Mouse (Mus musculus): ENCODE measurements around the gene Caml. TPM values are rescaled to one million over a fixed set of nuclear protein-coding genes. Genes with fewer than 3 reads are reported as not detected.
"Not testable (repeated sequence)": the region's sequence is repeated elsewhere in the genome, so short reads cannot be mapped to it uniquely, and the experiment has no call there.

The Caml gene
- total RNA-seq, 2 experiments from 2014 or later: 38.7 to 50.2 TPM

- DNase-seq (ENCODE audit: low spot score in 2 of 2): peak; percentile 80 to 85
- peak within 1 kb of the TSS; percentile 91 for H3K27ac ChIP-seq
- no peak for TF ChIP-seq CTCF (conservative IDR thresholded peaks at IDR 0.05)
Measured at GRCm38 (mm10) chr13:55599566-55600540, 23.0 kb upstream of the Caml start, which contains the start of gene B4galt7. Gene B4galt7 (plus strand): TSS chr13:55599896.

DNA sequence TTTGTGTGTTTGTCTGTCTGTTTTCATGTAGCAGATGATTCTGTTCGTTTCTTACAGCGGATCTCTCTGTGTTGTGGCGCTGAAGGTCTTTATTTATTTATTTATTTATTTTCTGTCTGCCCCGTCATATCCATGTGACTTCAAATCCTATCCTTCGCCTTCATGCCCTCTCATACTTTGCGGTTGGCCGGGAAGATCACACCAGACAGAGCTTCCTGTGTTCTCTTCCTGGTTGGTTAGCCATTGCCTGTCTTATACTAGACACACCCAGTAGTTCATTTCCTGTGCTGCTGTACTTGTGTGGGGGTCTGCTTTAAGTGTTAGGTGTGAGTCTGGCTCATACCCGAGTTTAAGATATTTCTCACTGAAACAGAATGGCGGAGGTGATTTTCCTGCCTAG lies 22.1 kb upstream of the Caml start:
- Histone ChIP-seq H3K4me3 (peak overlapping the region; percentile 79), H3K27ac (peak overlapping the region; percentile 91)
- no peak for DNase-seq (ENCODE audit: low spot score in 2 of 2)
- TF ChIP-seq CTCF (conservative IDR thresholded peaks at IDR 0.05): no peak

More at GRCm38 (mm10) chr13:55599566-55600540, 23.0 kb upstream of the Caml start, which contains the start of gene B4galt7:
- peak within 1 kb of the TSS; percentile 79 for H3K4me3 ChIP-seq

DNA sequence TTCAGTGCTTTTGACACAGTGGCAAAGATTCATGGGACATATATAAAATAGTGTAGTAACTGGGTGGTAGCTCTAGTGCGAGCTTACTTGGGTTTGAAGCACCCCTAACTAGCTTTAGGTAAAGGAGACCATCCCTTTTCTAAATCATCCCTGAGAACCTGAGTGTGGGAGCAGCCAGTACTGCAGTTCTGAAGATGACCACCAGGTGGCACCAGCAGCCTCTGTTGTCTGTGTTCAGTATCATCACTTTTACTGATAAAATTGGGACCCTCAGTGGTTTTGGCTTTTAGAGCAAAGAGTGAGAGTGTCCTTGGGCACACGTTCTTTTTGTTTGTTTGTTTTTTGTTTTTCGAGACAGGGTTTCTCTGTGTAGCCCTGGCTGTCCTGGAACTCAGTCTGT lies 21.2 kb upstream of the Caml start:
- Histone ChIP-seq H3K4me3 (no peak overlapping the region), H3K27ac (no peak overlapping the region)
- DNase-seq (ENCODE audit: low spot score in 2 of 2): peak; percentile 67 to 91
- peak; percentile 99 for TF ChIP-seq CTCF (conservative IDR thresholded peaks at IDR 0.05)

DNA sequence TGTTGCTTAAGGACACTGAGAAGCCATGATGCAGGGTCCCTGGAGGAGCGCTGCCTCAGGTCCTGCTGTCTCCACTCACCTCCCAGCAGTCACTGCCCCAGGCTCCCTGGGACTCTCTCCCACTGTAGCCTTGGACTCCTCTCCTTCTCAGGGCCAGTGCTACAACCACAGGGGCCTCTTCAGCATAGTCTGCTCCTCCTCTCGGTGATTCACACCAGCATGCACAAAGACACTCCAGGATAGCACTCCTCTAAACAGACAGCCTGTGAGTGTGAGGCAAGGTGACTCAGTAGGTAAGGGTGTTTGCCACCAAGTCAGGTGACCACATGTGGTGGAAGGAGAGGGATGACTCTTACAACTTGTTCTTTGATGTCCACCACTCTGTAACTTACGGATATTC lies 18.2 kb upstream of the Caml start:
- H3K27ac ChIP-seq: no peak overlapping the region
- DNase-seq (ENCODE audit: low spot score in 2 of 2): no peak
- TF ChIP-seq CTCF (conservative IDR thresholded peaks at IDR 0.05): no peak

GRCm38 (mm10) chr13:55606899-55607623 lies 15.7 kb upstream of the Caml start:
- TF ChIP-seq CTCF (conservative IDR thresholded peaks at IDR 0.05): no peak
- DNase-seq (ENCODE audit: low spot score in 2 of 2): peak; percentile 52 to 57
- Histone ChIP-seq H3K4me3 (no peak overlapping the region), H3K27ac (peak overlapping the region; percentile 84)

More for the DNA sequence above, 18.2 kb upstream of the Caml start:
- H3K4me3 ChIP-seq: no peak overlapping the region

DNA sequence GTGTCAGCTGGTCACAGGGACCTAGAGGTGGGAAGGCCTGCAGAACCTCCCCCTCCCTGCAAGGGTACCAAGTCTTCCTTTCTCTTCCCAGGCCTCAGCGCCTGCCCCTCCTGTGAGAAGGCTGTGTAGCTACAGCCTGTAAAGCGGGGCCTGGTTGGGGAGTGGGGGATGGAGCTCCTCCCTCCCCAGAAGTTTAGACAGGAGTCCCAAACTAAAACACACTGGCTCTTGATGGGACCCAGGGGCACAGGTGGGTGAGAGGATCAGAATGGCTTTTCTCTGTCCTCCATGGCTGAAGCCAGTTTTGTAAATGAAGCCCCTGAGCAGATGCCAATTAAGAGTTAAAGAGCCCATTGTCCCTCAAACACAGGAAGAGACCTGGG lies 15.2 kb upstream of the Caml start:
- TF ChIP-seq CTCF (conservative IDR thresholded peaks at IDR 0.05): no peak
- DNase-seq (ENCODE audit: low spot score in 2 of 2): no peak
- peak overlapping the region; percentile 84 for H3K27ac ChIP-seq
- H3K4me3 ChIP-seq: no peak overlapping the region

DNA sequence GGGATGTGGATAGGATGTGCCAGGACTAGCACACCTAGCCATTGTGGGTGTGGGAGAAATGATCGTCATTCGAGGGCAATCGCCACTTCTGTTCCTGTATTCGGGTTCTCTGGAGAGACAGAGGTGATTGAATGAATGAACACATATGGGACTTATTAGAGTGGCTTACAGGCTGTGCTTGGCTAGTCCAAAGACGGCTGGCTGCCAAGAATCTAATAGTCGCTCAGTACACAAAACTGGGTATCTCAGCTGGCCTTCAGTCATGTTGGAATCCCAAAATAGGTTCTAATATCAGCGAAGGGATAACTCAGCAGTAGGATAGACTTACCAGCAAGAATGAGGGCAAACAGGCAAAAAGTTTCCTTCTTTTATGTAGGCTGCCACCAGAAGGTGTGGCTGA lies 10.8 kb upstream of the Caml start:
- DNase-seq (ENCODE audit: low spot score in 2 of 2): no peak
- TF ChIP-seq CTCF (conservative IDR thresholded peaks at IDR 0.05): no peak
- H3K4me3 ChIP-seq: no peak overlapping the region
- no peak overlapping the region for H3K27ac ChIP-seq

DNA sequence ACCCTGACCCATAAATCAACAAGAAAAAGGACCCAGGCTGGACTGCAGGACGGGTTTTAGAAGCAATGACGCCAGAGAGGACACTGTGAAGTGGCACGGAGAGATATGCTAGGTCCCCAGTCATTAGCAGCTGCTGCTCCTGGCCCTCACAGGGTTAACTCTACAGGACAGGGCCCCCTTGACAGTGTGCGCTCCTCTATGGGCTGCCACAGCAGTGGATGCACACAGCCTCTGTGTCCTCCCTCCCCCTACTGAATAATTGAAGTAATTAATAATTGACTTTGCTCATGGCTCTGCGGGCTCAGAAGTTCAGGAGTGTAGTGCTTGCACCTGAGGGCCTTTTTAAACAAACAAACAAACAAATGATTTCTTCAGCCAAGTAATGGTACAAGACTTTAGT lies 9.3 kb upstream of the Caml start:
- Histone ChIP-seq H3K27ac (no peak overlapping the region), H3K4me3 (no peak overlapping the region)
- no peak for TF ChIP-seq CTCF (conservative IDR thresholded peaks at IDR 0.05)
- DNase-seq (ENCODE audit: low spot score in 2 of 2): no peak

GRCm38 (mm10) chr13:55619328-55619727 lies 3.5 kb upstream of the Caml start:
- DNase-seq (ENCODE audit: low spot score in 2 of 2): no peak
- H3K27ac ChIP-seq: no peak overlapping the region
- no peak overlapping the region for H3K4me3 ChIP-seq
- TF ChIP-seq CTCF (conservative IDR thresholded peaks at IDR 0.05): no peak

DNA sequence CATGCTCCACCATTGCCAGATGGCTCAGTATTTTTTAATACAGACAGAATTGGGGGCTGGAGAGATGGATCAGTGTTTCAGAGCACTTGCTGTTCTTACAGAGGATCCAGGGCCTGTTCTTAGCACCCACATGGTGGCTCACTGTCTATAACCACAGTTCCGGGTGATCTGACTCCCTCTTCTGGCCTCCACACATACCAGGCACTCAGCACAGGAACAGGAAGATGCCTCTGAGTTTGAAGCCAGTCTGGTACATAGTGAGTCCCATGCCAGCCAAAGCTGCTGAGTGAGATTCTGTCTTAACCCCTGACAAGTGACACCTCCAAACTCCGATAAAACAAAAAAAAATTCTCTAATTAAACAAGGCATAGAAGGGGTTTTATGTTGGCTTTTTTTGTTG lies 2.5 kb upstream of the Caml start:
- H3K4me3 ChIP-seq: no peak overlapping the region
- no peak for TF ChIP-seq CTCF (conservative IDR thresholded peaks at IDR 0.05)
- no peak for DNase-seq (ENCODE audit: low spot score in 2 of 2)
- H3K27ac ChIP-seq: no peak overlapping the region

DNA sequence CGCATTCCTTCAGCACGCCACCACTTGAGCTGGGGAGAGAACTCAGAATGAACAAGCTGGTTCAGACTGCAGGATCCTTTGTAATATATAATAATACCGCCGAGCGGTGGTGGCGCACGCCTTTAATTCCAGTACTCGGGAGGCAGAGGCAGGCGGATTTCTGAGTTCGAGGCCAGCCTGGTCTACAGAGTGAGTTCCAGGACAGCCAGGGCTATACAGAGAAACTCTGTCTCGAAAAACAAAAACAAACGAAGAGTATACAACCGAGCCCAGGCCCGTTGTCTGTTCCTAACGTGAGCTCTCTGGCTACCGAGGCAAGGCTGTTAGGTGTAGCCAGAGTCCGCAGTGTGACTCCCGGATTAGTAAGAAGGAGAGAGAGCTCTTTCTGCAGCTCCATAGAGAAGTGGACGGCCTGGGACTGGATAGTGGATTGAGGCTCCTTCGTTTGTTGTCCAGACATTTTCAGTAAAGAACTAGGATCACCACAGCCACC lies 603 bp upstream of the Caml start:
- H3K4me3 ChIP-seq: peak overlapping the region; percentile 90
- DNase-seq (ENCODE audit: low spot score in 2 of 2): not testable (repeated sequence)
- H3K27ac ChIP-seq: peak overlapping the region; percentile 99

DNA sequence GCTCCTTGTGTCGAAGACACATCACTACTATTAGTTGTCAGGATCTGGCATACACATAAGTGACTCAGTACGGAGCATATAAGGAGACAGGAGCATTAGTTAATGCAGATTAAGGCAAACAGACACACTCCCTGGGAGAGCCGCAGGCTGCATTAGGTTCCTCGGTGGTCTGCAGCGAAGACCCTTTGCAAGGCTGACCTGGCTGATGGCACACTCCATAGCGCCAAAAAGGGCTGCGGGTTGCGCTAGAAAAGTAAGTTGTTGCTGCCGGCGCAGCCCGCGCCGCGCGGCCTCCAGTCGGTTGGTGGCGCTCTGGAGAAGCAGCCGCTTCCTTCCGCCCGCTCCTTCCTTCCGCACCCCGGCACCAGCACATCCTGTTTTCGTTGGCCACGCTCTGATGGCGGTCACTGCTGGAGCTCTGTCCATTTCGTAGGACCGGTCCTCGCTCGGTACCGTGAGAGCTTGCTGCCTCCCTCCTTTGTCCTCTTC lies 11.9 kb downstream of the Caml start, which contains the start of gene Ddx46:
Gene Ddx46, plus strand, starts transcription at position 389 of the 489 bp plus-strand sequence.
- DNase-seq (ENCODE audit: low spot score in 2 of 2): peak; percentile 87 to 93
- peak within 1 kb of the TSS; percentile 90 for H3K27ac ChIP-seq
- peak within 1 kb of the TSS; percentile 89 for H3K4me3 ChIP-seq
- TF ChIP-seq CTCF (conservative IDR thresholded peaks at IDR 0.05): peak; percentile 98

- Histone ChIP-seq H3K27ac (peak overlapping the region; percentile 90), H3K4me3 (peak overlapping the region; percentile 89)
- DNase-seq (ENCODE audit: low spot score in 2 of 2): no peak
- TF ChIP-seq CTCF (conservative IDR thresholded peaks at IDR 0.05): no peak
Measured at GRCm38 (mm10) chr13:55635146-55635571, 12.4 kb downstream of the Caml start.
